Mouse (Mus musculus): ENCODE results near the gene Enoph1.

Gene Enoph1

GRCm38 (mm10) chr5:100041272-100041671, 1.5 kb downstream of the Enoph1 start:
- DNase-seq: no peak

DNA sequence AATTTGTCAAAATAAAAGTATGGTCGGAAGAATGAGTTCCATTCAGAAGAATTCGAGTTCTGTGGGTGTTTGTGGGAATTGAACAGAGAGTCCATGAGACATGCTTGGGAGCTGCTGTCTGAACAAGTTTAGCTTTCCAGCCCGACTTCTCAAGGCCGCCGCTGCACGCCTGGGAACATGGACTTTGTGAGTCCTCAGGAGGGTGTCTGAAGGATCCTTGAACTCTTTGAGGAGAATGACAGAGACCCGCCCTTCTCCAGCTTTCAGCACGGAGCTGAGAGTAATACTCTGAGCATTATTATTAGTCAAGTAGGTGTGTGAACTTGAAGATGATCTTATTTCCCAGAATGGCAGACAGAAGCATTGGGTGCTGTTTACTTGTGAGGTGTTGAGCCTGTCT, 2.7 kb downstream of the Enoph1 start:
- DNase-seq: no peak

- DNase-seq: no peak
Measured at GRCm38 (mm10) chr5:100043361-100043760, 3.6 kb downstream of the Enoph1 start.

GRCm38 (mm10) chr5:100044030-100044429, 4.2 kb downstream of the Enoph1 start:
- DNase-seq: no peak

DNA sequence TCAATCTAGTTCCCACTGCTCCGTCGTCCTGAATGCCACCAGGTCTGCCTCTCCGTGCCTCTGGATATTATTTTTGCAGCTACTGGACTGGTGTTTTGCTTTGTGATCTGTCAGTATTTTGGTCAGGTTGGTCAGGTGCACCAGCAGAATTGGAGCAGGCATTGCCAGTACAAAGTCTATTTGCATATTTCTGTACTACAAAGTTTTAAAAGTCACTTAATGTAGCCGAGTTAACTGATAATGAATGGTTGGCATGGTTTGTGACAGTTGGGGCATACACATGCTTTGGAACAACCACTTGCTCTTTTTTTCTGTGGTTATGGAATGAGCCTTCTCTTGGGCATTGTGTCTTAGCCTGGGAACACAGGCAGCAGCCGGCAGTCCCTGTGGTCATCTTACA, 4.8 kb downstream of the Enoph1 start:
- no peak for DNase-seq

DNA sequence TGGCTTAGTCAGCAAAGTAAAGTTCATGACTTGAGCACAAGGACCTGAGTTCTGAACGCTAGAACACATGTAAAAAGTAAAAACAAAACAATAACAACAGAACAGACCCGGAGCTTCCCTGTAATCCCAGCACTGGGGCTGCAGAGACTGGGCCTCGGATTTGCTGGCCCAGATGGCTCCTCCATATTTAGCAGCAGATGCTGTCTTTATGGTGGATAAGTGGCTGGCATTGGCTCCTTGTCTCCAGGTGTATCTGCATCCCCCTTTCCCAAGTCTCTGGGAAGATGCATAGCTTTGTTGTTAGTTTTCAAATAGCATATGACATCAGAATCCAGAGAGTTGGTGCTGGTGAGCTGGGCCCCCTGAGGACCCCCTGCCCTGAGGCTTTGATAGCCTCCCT, 6.3 kb downstream of the Enoph1 start:
- peak; percentile 21 for DNase-seq

GRCm38 (mm10) chr5:100047143-100047640, 7.4 kb downstream of the Enoph1 start:
- DNase-seq: no peak

DNA sequence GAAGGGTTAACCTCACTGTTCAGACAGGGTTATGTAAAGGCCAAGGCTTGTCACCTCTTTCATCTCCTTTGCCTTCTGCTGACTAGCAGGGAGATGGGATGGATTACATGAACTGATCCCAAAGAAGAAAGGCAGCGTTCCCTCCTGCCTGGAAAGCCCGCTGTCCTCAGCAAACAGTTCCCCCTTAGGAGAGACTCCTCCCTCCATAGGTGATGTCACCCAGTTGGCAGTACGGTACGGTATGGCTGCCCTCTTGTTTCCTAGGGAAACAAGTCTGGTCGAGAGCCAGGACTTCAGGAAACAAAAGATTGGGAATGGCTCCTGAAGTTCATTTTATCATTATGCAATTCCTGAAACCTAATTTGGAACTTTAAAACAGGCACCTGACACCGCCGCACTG, 8.1 kb downstream of the Enoph1 start:
- no peak for DNase-seq

DNA sequence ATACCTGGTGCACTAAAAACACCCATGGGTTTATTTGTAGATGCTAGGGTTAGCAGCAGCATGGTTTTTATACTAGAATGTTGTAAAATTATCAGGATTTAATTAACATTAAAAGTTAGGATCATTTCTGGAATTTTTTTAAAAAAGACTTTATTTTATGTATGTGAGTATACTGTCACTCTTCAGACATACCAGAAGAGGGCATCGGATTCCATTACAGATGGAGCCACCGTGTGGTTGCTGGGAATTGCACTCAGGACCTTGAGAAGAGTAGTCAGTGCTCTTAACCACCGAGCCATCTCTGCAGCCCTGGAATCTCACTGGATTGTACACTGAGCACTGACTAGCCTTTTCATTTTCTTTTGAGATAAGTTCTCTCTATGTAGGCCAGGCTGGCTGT, 10.1 kb downstream of the Enoph1 start:
- DNase-seq: no peak

DNA sequence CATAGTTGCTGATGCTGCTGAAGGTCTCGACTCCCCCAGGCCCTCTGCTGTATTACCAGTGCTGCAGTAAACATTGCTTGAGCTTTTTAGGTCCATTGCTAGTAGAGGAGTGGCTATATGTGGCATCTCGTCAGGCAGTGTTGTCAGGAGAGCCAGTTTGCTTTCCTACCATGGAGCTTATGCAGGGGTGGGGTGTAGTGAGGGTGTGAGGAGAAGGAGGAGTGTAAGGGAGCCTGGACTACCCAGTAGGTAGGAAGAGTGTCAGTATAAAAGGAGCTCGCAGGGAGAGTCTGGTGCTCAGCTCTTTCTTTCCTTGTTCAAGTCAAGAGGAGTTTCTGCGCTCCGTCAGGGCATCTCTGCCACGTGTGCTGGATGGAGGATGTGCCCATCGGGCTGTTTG, 12.9 kb downstream of the Enoph1 start:
- no peak for DNase-seq

- DNase-seq: no peak
Measured at GRCm38 (mm10) chr5:100054807-100055547, 15.2 kb downstream of the Enoph1 start.

- no peak for DNase-seq
Measured at GRCm38 (mm10) chr5:100055866-100056369, 16.1 kb downstream of the Enoph1 start.

- no peak for DNase-seq
Measured at GRCm38 (mm10) chr5:100057461-100058209, 17.9 kb downstream of the Enoph1 start.

DNA sequence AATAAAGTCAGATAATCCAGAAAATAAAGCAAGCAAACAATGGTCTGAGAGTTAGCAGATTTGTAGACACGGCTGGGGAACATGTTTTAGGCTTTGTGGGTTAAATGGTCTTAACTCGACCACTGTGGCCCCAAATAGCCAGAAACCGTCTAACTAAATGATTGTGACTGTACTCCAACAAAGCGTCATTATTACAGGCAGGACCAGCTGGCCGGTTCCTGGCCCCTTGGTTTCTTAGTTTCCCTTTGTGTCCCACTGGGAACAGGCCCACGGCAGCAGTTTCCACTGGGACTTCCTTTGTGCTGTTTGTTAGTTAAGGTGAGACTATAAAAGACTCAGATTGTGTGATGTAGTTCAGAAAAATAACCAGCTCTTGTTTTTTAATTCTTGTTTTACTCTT, 18.9 kb downstream of the Enoph1 start:
- no peak for DNase-seq

DNA sequence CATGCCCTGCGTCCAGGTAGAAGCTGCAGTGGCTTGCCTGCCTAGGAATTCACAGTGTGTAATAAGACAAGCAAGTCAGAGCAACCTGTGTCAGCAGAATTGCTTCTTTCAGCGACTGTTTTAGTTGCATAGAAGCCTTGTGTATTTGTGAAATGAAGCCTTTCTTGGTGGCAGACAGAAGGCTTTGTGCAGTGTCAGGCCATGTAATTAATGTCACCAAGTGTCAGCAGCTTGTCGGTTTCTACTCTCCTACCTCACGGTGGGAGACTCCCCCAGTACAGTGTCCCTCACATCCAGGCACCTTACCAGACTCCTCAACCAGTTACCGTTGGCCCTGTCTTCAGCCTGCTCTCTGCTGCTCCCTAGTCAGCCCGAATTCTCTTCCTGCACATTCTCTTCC, 19.5 kb downstream of the Enoph1 start:
- no peak for DNase-seq

DNA sequence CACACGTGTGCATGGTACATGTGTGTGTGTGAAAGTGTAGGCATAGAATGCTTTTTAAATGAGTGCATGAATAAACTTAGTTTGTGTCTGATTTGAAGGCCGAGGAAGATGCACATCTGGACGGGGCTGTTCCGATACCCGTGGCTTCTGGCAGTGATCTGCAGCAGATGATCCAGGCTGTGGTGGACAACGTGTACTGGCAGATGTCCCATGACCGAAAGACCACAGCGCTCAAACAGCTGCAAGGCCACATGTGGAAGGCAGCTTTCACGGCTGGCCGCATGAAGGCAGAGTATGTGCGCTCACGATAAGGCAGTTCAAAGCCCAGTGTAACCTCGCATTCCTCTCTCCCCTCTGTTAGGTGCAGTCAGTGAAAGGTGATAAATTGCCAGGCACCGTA, 21.1 kb downstream of the Enoph1 start:
- no peak for DNase-seq

- no peak for DNase-seq
Measured at GRCm38 (mm10) chr5:100067579-100067978, 27.8 kb downstream of the Enoph1 start.

- no peak for DNase-seq
Measured at GRCm38 (mm10) chr5:100069526-100069925, 29.7 kb downstream of the Enoph1 start.

GRCm38 (mm10) chr5:100070255-100070654, 30.5 kb downstream of the Enoph1 start:
- DNase-seq: peak; percentile 73

GRCm38 (mm10) chr5:100071541-100071940, 31.8 kb downstream of the Enoph1 start:
- no peak for DNase-seq

DNA sequence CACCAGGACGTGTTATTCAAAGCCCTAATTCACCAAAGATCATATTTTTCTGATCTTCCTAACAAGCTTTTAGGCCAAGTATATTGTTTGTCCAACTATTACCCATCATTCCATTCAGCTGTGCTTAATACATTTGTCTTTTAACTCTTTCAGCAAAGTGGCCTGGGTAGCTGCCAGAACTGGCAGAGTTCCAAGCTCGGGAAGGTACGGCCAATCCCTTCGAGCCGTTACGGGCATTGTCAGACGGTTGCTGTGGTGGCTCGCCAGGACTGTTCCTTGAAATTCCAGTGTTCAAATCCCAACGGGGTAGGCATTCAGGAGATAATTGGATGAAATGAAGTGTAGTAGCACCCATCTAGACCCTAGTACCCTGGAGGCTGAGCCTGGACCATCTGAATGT, 32.8 kb downstream of the Enoph1 start:
- no peak for DNase-seq

- DNase-seq: no peak
Measured at GRCm38 (mm10) chr5:100074571-100074970, 34.8 kb downstream of the Enoph1 start.

GRCm38 (mm10) chr5:100079040-100079930, 39.5 kb downstream of the Enoph1 start:
- peak; percentile 31 for DNase-seq
